Mouse (Mus musculus): ENCODE measurements around the gene Gng3. TPM values are rescaled to one million over a fixed set of nuclear protein-coding genes. Genes with fewer than 3 reads are reported as not detected.

Gng3 gene
- polyA plus RNA-seq (2016; fragmentation: Nextera tagmentation; extraction: Ambion mirVana): 30.5 and 38.9 TPM in 2 replicates

DNA sequence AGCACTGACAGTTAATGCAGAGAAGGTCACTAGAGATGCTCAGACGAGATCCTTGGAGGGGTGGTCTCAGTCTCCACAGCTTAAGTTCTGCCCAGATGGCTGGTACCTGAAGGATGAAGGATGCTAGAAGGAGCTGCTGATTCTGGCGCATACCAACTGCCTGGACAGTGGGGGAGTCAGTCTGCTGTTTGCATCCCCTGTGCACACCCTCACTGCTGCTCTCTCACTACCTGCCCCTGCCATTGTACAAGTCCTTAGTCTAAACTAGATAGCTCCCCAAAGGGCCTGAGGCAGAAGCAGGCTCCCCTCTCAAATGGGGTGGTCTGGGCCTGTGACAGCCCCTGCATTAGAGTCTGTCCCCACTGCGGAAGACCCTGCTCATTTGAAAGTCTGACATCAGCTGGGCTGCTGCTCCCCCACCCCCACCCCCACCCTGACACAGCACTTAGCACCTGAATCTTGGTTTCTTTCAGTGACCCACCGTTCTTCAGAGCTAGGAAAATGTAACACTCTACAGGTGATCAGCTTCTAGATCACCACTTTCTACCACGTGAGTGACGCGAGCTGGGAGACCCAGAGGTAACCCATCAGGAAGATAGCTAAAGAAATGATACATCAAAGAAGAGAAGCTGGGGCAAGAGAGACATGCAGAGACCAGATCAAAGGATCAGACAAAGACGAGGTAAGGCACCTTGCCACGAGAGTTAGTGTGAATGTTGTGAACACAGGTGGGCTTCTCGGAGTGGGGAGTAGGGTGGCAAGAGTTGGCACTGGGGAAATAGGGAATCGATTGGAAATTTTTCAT is at the start of gene Gng3:
Gene Gng3 (minus strand): TSS at position 92 of the 805 bp plus-strand sequence.
- ATAC-seq (ENCODE audit: insufficient number of reproducible peaks, insufficient read depth, low FRiP score, low TSS enrichment): peak; percentile 73
- H3K9ac ChIP-seq: peak within 1 kb of the TSS; percentile 67
- H3K9me3 ChIP-seq: no peaks in the 10 kb centered on the region
- H3K27ac ChIP-seq: peak within 1 kb of the TSS; percentile 97
- H3K36me3 ChIP-seq: peaks cover 17% of the 10 kb centered on the region
- peaks cover 31% of the 10 kb centered on the region for H3K4me1 ChIP-seq
- peak within 1 kb of the TSS; percentile 49 for H3K4me3 ChIP-seq
- peak within 1 kb of the TSS; percentile 79 for H3K4me2 ChIP-seq (replicated peaks)
- H3K27me3 ChIP-seq: no peaks in the 10 kb centered on the region
- 44% methylated on average over 11 of the region's 11 CpGs for WGBS

DNA sequence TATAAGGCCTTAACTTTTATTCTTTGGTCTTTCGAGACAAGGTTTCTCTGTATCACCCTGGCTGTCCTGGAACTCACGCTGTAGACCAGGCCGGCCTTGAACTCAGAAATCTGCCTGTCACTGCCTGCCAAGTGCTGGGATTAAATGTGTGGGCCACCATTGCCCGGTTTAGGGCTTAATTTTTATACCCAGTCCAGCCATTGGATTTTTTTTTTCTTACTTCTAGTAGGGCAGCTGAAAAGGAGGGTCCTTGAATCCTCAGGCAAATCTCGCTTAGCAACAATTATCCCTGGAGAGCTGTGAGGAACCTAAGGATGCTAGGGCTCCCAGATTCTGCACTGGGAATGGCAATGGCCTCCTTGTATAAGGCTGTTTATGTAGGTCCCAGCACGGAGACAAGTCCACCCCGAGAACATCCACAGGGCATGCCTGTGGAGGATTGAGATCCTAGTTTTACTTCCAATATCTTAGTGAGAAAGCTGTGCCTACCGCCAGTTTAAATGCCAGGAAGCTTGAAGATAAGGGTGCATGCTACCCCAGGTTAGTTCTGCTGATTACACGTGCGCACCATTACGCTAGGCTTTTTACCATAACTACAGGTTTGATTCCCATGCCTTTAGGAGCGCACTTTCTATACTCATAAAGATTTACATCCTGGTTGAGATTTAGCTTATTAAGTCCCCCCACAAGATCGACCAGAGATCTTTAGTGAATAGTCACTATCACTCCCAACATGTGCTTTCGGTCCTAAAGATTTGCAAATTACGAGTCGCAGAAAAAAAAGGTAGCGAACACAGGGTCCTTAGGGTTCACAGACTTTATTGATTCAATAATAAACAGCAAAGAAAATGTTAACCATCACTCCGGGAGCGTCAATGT is 48.8 kb upstream of the Gng3 start:
- peak overlapping the region; percentile 85 for H3K9ac ChIP-seq
- peaks cover 14% of the 10 kb centered on the region for H3K36me3 ChIP-seq
- H3K9me3 ChIP-seq: no peaks in the 10 kb centered on the region
- H3K4me1 ChIP-seq: peaks cover 10% of the 10 kb centered on the region; the same call in 1 of the 2 replicates
- no peak for ATAC-seq (ENCODE audit: insufficient number of reproducible peaks, insufficient read depth, low FRiP score, low TSS enrichment)
- H3K27ac ChIP-seq: peak overlapping the region; percentile 85
- H3K27me3 ChIP-seq: no peaks in the 10 kb centered on the region
- WGBS: 17% methylated on average over 19 of the region's 19 CpGs
- H3K4me3 ChIP-seq: peak overlapping the region; percentile 69
- peak overlapping the region; percentile 81 for H3K4me2 ChIP-seq (replicated peaks)

DNA sequence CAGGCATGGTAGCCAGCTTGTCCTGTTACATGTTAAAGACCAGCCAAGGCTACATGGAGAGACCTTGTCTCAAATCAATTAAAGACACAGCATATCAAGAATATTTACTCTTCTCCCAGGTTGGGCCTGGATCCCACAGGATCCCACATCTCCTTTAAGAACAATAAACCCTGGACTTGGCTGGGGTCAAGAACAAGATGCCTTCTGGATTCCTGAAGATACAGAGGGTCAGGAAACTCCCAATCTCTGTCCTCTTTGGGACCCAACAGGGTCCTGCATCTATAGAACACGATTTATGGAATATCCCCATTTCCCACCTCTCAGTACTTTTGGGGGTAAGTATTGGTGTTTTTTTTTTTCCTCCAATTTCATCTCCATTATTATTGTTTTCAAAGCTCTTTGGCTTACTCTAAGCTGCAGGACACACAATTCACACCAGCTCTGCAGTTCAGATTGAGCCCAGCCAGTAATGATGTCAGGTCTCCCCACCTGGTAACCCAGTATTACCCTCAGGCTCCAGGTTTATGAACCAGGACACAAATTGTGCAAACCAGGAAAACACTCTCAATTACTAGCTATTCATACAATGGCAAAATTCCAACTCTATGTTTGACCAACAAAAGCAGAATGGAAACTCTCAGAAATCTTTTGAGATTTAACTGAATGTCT is 48.1 kb upstream of the Gng3 start:
- peak overlapping the region; percentile 81 for H3K4me2 ChIP-seq (replicated peaks)
- peak overlapping the region; percentile 69; the same call in 1 of the 2 replicates for H3K4me3 ChIP-seq
- H3K9me3 ChIP-seq: no peaks in the 10 kb centered on the region
- H3K4me1 ChIP-seq: peaks cover 10% of the 10 kb centered on the region; the same call in 1 of the 2 replicates
- peaks cover 14% of the 10 kb centered on the region for H3K36me3 ChIP-seq
- no peaks in the 10 kb centered on the region for H3K27me3 ChIP-seq
- H3K27ac ChIP-seq: peak overlapping the region; percentile 85; the same call in 1 of the 2 replicates
- H3K9ac ChIP-seq: no peak overlapping the region
- ATAC-seq (ENCODE audit: insufficient number of reproducible peaks, insufficient read depth, low FRiP score, low TSS enrichment): no peak
- 35% methylated on average over 1 of the region's 1 CpGs for WGBS

DNA sequence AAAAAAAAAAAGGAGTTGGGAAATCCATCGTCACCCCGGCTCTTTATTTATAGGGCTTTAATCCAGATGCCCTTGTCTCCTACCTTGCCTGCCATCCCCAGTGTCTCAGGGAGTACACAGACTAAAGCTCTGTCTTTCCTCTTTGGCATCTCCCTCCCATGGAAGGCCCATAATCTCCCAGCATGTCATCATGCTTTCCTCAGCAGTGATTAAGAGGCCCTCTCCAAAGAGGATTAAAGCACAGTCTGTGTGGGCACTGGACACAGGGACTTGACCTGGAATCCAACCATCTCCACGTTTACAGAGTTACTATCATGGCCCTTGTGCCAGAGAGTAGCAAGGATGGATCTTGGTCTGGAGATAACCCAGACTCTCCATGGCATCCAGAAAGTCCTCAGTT is 44.6 kb upstream of the Gng3 start, which contains the start of the genes Lbhd1 and Gm49403:
Gene Lbhd1 (plus strand): TSS at position 117 of the 400 bp plus-strand sequence.
Gene Gm49403 (plus strand): TSS at position 315 of the 400 bp plus-strand sequence.
- Histone ChIP-seq H3K9me3 (no peaks in the 10 kb centered on the region), H3K36me3 (no peaks in the 10 kb centered on the region), H3K27ac (no peak within 1 kb of the TSS), H3K27me3 (no peaks in the 10 kb centered on the region), H3K4me1 (peaks cover 16% of the 10 kb centered on the region; the same call in 1 of the 2 replicates), H3K4me2 (replicated peaks) (no peak within 1 kb of the TSS), H3K4me3 (no peak within 1 kb of the TSS), H3K9ac (no peak within 1 kb of the TSS)
- WGBS: 78% methylated on average over 3 of the region's 3 CpGs
- ATAC-seq (ENCODE audit: insufficient number of reproducible peaks, insufficient read depth, low FRiP score, low TSS enrichment): no peak

DNA sequence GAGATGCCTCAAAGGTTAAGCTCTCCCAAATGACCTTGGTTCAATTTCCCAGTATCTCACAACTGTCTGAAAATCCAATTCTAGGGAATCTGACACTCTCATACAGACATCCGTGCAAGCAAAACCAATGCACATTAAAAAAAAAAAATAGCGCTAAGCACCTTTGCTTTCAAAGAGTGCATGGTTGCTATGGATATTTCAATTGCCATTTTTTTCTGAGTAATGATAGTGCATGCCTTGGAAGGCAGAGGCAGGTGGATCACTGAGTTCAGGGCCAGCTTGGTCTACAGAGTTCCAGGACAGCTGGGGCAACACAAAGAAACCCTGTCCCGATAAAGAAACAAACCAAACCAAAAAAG is 42.0 kb upstream of the Gng3 start:
- H3K27me3 ChIP-seq: no peaks in the 10 kb centered on the region
- peaks cover 16% of the 10 kb centered on the region for H3K36me3 ChIP-seq
- ATAC-seq (ENCODE audit: insufficient number of reproducible peaks, insufficient read depth, low FRiP score, low TSS enrichment): no peak
- H3K9ac ChIP-seq: peak overlapping the region; percentile 89
- WGBS: 20% methylated on average over 3 of the region's 3 CpGs
- H3K9me3 ChIP-seq: no peaks in the 10 kb centered on the region
- H3K27ac ChIP-seq: no peak overlapping the region
- peak overlapping the region; percentile 82 for H3K4me2 ChIP-seq (replicated peaks)
- H3K4me1 ChIP-seq: peaks cover 9% of the 10 kb centered on the region; the same call in 1 of the 2 replicates
- peak overlapping the region; percentile 68 for H3K4me3 ChIP-seq

DNA sequence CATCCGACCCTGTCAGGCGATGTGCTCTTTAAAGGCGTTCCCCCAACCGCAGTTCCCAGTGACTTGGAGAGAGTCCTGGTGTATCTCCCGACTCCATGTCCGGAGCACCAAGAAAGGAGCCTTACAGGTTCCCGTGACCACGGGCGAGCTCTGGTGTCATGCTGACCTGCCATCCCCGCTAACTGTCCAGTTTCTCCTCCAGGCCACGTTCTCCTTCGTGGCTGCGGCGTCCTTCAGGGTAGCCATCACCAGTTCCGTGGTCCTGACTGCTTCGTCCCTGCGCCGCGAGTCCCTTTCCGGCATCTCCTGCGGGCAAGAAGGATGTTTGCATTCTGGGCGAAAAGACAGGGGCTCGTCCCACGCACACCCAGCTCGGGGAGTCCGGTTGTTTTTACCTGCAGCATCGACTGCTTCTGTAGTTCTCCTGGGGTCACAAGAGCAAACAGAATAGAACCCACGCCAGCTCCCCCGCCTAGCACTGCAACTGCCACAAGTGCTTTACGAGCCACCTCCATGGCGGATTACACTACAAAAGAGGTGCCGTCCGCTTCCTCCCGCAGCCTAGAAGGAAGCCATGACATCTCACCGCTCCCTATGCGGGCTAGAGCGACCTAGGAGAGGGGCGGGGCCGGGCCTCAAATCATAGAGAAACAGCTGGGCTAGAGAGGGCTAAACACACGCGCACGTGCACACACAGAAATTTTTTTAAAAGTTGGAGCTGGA is 41.5 kb upstream of the Gng3 start, which contains the start of gene Uqcc3:
Gene Uqcc3 (minus strand): TSS at position 613 of the 723 bp plus-strand sequence.
- H3K9me3 ChIP-seq: no peaks in the 10 kb centered on the region
- H3K4me1 ChIP-seq: peaks cover 9% of the 10 kb centered on the region; the same call in 1 of the 2 replicates
- H3K9ac ChIP-seq: peak within 1 kb of the TSS; percentile 89
- H3K36me3 ChIP-seq: peaks cover 21% of the 10 kb centered on the region
- H3K4me2 ChIP-seq (replicated peaks): peak within 1 kb of the TSS; percentile 82
- under 1% methylated on average over 42 of the region's 42 CpGs for WGBS
- peak; percentile 95 for ATAC-seq (ENCODE audit: insufficient number of reproducible peaks, insufficient read depth, low FRiP score, low TSS enrichment)
- H3K27me3 ChIP-seq: no peaks in the 10 kb centered on the region
- H3K27ac ChIP-seq: peak within 1 kb of the TSS; percentile 71
- H3K4me3 ChIP-seq: peak within 1 kb of the TSS; percentile 68

DNA sequence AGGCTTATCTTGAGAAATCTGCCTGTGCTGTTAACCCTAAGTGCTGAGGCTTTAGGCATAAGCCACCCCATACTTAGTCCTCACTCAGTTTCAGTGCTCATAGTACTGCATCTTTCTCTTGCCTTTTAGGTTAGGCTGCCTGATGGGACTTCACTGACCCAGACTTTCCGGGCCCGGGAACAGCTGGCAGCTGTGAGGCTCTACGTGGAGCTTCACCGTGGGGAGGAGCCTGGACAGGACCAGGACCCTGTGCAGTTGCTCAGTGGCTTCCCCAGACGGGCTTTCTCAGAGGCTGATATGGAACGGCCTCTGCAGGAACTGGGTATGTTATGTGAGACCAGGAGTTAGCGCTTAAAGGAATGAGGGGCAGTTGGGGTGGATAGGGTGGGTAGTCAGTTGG is 36.0 kb upstream of the Gng3 start:
- no peak for ATAC-seq (ENCODE audit: insufficient number of reproducible peaks, insufficient read depth, low FRiP score, low TSS enrichment)
- Histone ChIP-seq H3K36me3 (peaks cover 45% of the 10 kb centered on the region), H3K4me1 (peaks cover 14% of the 10 kb centered on the region), H3K27ac (no peak overlapping the region), H3K27me3 (no peaks in the 10 kb centered on the region), H3K9ac (no peak overlapping the region), H3K4me3 (no peak overlapping the region), H3K4me2 (replicated peaks) (no peak overlapping the region), H3K9me3 (no peaks in the 10 kb centered on the region)
- 95% methylated on average over 7 of the region's 7 CpGs for WGBS

DNA sequence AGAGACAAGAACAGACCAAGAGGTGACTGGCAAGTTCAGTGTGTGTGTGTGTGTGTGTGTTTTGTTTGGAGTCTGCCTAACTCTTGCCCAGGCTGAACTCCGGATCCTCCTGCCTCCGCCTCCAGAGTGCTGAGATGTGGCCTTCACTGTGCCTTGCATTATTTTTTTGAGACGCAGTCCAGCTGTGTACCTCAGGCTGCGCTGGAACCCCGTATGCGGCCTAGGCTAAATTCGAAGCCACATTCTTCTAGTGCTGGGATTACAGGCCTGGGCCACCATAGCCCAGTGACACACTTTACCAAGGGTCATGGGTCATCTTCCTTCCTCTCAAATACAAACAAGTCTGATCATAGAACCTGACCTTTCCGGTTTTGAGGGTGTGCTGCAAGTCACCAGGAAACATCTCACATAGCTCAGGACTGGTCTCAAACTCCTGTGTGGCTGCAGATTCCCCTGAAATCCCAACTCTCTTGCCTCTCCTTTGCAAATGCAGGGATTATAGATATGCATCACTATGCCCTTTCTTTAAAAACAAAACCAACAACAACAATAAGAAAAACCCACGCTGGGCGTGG is 33.4 kb upstream of the Gng3 start:
- Histone ChIP-seq H3K27ac (no peak overlapping the region), H3K9ac (peak overlapping the region; percentile 98), H3K4me1 (peaks cover 7% of the 10 kb centered on the region), H3K36me3 (peaks cover 42% of the 10 kb centered on the region), H3K4me3 (peak overlapping the region; percentile 98), H3K4me2 (replicated peaks) (peak overlapping the region; percentile 88), H3K27me3 (no peaks in the 10 kb centered on the region), H3K9me3 (no peaks in the 10 kb centered on the region)
- ATAC-seq (ENCODE audit: insufficient number of reproducible peaks, insufficient read depth, low FRiP score, low TSS enrichment): no peak
- 70% methylated on average over 10 of the region's 10 CpGs for WGBS

- H3K36me3 ChIP-seq: peaks cover 34% of the 10 kb centered on the region
- peak within 1 kb of the TSS; percentile 98 for H3K9ac ChIP-seq
- ATAC-seq (ENCODE audit: insufficient number of reproducible peaks, insufficient read depth, low FRiP score, low TSS enrichment): peak; percentile 95
- H3K27ac ChIP-seq: peak within 1 kb of the TSS; percentile 84
- H3K4me3 ChIP-seq: peak within 1 kb of the TSS; percentile 98
- H3K9me3 ChIP-seq: no peaks in the 10 kb centered on the region
- H3K27me3 ChIP-seq: no peaks in the 10 kb centered on the region
- under 1% methylated on average over 58 of the region's 59 CpGs for WGBS
- H3K4me2 ChIP-seq (replicated peaks): peak within 1 kb of the TSS; percentile 88
- H3K4me1 ChIP-seq: peaks cover 7% of the 10 kb centered on the region
These were observed 32.5 kb upstream of the Gng3 start, which contains the start of gene Ubxn1 for GRCm38 (mm10) chr19:8871267-8872186. TSS of gene Ubxn1 (plus strand) at chr19:8871496.

Data from embryonic facial prominence, embryonic 12.5 days (tissue).